Mouse (Mus musculus): ENCODE measurements around the gene Hs3st2.

Hs3st2 gene

DNA sequence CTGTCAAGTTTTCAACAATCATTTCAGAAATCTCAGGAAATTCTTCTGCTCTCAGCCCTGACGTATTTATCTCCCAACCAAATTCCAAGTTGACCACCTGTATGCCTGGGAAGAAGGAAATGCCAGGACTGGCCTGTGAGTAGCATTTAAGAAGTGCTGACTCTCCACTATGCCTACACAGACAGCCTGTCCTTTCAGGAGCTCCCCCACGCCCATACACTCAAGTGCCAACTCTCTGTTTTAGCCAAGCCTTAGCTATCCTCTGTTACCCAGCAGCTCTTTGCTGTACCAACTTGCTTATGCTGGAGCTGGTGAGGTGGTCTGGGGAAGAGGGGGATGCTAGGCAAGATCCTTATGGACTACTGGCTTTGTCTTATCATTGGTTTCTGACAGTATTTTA lies 137.4 kb downstream of the Hs3st2 start:
- ChIA-PET CTCF (no interaction called here), POLR2A (no interaction called here)

- CTCF ChIA-PET: no interaction called here
- POLR2A ChIA-PET: interaction anchor here in 1 of 4 experiments (0.7 kb wide), 1 partner anchor 1099 kb away, joined by 3 read pairs; no protein-coding TSS in a partner anchor
Observed at GRCm38 (mm10) chr7:121533639-121534038, 142.0 kb downstream of the Hs3st2 start.

GRCm38 (mm10) chr7:121534386-121534785 lies 142.7 kb downstream of the Hs3st2 start:
- POLR2A ChIA-PET: no interaction called here
- CTCF ChIA-PET: no interaction called here

DNA sequence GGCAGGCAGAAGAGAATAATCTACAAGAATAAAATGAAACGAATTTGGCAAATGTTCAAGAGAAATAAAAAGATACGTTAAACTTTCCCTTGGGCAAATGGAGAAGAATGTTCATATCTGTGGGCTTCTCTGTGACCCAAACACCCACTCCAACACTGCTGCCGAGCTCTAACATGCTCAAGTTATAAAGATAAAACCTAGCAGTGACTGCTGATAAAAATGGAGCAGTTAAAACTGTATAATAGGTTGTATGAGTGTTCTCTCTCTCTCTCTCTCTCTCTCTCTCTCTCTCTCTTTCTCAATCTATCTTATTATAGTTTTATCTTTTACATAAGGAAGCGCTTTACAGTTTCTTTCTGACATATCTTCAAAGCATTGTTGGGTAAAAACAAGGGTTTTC lies 144.3 kb downstream of the Hs3st2 start:
- CTCF ChIA-PET: no interaction called here
- POLR2A ChIA-PET: no interaction called here

DNA sequence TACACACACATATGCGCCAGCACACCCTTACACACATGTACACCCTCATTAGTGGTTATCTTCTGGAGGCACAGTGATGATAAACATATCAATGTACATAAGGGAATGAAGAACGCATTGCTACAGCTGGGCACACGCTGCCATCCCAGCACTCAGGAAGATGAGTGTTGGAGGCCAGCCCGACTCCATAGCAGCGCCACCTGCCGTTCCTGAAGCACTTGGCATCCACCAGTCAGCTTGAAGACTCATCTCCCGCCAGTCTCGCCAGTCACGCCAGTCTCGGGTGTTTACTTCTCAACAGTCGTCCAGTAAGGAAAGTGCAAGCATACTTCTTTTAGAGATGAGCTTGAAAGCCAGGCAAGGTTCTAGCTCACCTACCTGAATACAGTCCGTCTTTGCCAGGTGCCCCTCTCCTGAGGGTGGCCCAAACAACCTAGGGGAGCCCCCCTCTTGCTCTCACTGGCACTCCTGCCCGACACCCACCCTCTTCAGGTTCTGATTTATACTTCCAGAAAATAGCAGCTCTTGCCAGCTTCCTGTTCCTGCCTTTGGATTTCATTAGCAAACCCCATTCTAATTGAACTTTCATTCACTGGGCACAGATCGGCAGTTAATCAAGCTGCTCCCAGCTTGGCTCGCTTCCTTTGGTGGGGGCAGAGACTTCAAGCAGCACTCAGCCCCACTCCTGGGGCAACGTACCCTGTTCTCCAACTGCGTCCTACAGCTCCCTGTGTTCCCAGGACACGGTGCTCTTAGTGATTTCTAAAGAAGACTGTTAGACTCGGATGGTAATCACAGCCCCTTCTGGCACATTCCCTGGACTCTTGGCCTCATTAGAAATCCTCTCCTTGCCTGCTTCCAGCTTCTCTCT lies 148.0 kb downstream of the Hs3st2 start:
- CTCF ChIA-PET: interaction anchor here (0.6 to 1.5 kb wide), 10 partner anchors 12 to 1338 kb away, joined by 3 to 6 read pairs (median 4); partner anchors contain the start of gene Crym (in 1 of the 4)
- POLR2A ChIA-PET: interaction anchor here in 1 of 4 experiments (0.6 kb wide), 1 partner anchor 248 kb away, joined by 3 read pairs; no protein-coding TSS in a partner anchor

GRCm38 (mm10) chr7:121542458-121542857 lies 150.8 kb downstream of the Hs3st2 start:
- CTCF ChIA-PET: interaction anchor here in 1 of 4 experiments (0.6 kb wide), 1 partner anchor 530 kb away, joined by 8 read pairs; no protein-coding TSS in a partner anchor
- POLR2A ChIA-PET: no interaction called here

- CTCF ChIA-PET: interaction anchor here in 2 of 4 experiments (0.5 to 0.6 kb wide), 2 partner anchors 242 to 923 kb away, joined by 3 to 8 read pairs; no protein-coding TSS in a partner anchor
- POLR2A ChIA-PET: no interaction called here
Observed at GRCm38 (mm10) chr7:121549329-121550022, 157.8 kb downstream of the Hs3st2 start.
